Mouse (Mus musculus): ENCODE results near the gene Cyb5r3. TPM values are rescaled to one million over a fixed set of nuclear protein-coding genes. Genes with fewer than 3 reads are reported as not detected.

Cyb5r3 gene
- polyA plus RNA-seq, 1 experiment: 402 TPM

- Histone ChIP-seq H3K79me3 (ENCODE audit: low read depth) (no peaks in the 10 kb centered on the region), H3ac (ENCODE audit: control insufficient read depth, insufficient read length, low read depth) (no peak overlapping the region), H3K27me3 (ENCODE audit: control insufficient read depth, insufficient read depth, insufficient read length) (no peaks in the 10 kb centered on the region), H3K4me3 (ENCODE audit: insufficient read depth, poor library complexity, severe bottlenecking) (no peak overlapping the region), H3K36me3 (ENCODE audit: control insufficient read depth, insufficient read depth) (no peaks in the 10 kb centered on the region), H3K79me2 (ENCODE audit: control insufficient read depth, insufficient read depth) (no peaks in the 10 kb centered on the region)
- TF ChIP-seq FOSL1 (IDR thresholded peaks at IDR 0.05; ENCODE audit: insufficient read depth, low read length, poor library complexity, severe bottlenecking): no peak
- no peak for TF ChIP-seq CEBPB (IDR thresholded peaks at IDR 0.05; ENCODE audit: low read depth)
- TF ChIP-seq MYOG (IDR thresholded peaks at IDR 0.05; ENCODE audit: control insufficient read depth, extremely low read depth, insufficient read length): no peak
- no peak for TF ChIP-seq USF1 (IDR thresholded peaks at IDR 0.05; ENCODE audit: low read depth)
- TF ChIP-seq MYOD1 (IDR thresholded peaks at IDR 0.05; ENCODE audit: control insufficient read depth, insufficient read length, low read depth): no peak
- no peak for TF ChIP-seq CTCF (IDR thresholded peaks at IDR 0.05; ENCODE audit: control insufficient read depth, insufficient read depth, insufficient read length)
- no peak for TF ChIP-seq MAX (IDR thresholded peaks at IDR 0.05)
These were observed 10.0 kb upstream of the Cyb5r3 start for GRCm38 (mm10) chr15:83182351-83182750.

- Histone ChIP-seq H3K79me3 (ENCODE audit: low read depth) (no peaks in the 10 kb centered on the region), H3ac (ENCODE audit: control insufficient read depth, insufficient read length, low read depth) (no peak overlapping the region), H3K27me3 (ENCODE audit: control insufficient read depth, insufficient read depth, insufficient read length) (no peaks in the 10 kb centered on the region), H3K79me2 (ENCODE audit: control insufficient read depth, insufficient read depth) (no peaks in the 10 kb centered on the region), H3K36me3 (ENCODE audit: control insufficient read depth, insufficient read depth) (no peaks in the 10 kb centered on the region), H3K4me3 (ENCODE audit: insufficient read depth, poor library complexity, severe bottlenecking) (no peak overlapping the region)
- TF ChIP-seq CTCF (IDR thresholded peaks at IDR 0.05; ENCODE audit: control insufficient read depth, insufficient read depth, insufficient read length) (no peak), CEBPB (IDR thresholded peaks at IDR 0.05; ENCODE audit: low read depth) (peak; percentile 32)
These were observed 9.5 kb upstream of the Cyb5r3 start for GRCm38 (mm10) chr15:83181800-83182330.

- Histone ChIP-seq H3K79me2 (ENCODE audit: control insufficient read depth, insufficient read depth) (no peaks in the 10 kb centered on the region), H3K4me3 (ENCODE audit: insufficient read depth, poor library complexity, severe bottlenecking) (no peak overlapping the region), H3ac (ENCODE audit: control insufficient read depth, insufficient read length, low read depth) (no peak overlapping the region), H3K79me3 (ENCODE audit: low read depth) (no peaks in the 10 kb centered on the region), H3K27me3 (ENCODE audit: control insufficient read depth, insufficient read depth, insufficient read length) (no peaks in the 10 kb centered on the region), H3K36me3 (ENCODE audit: control insufficient read depth, insufficient read depth) (no peaks in the 10 kb centered on the region)
- TF ChIP-seq MYOD1 (IDR thresholded peaks at IDR 0.05; ENCODE audit: control insufficient read depth, insufficient read length, low read depth): no peak
- no peak for TF ChIP-seq MYOG (IDR thresholded peaks at IDR 0.05; ENCODE audit: control insufficient read depth, extremely low read depth, insufficient read length)
- TF ChIP-seq CTCF (IDR thresholded peaks at IDR 0.05; ENCODE audit: control insufficient read depth, insufficient read depth, insufficient read length): no peak
These were observed 7.6 kb upstream of the Cyb5r3 start for GRCm38 (mm10) chr15:83180004-83180403.

GRCm38 (mm10) chr15:83176653-83177052 is 4.3 kb upstream of the Cyb5r3 start:
- Histone ChIP-seq H3K4me3 (ENCODE audit: insufficient read depth, poor library complexity, severe bottlenecking) (no peak overlapping the region), H3ac (ENCODE audit: control insufficient read depth, insufficient read length, low read depth) (no peak overlapping the region), H3K79me2 (ENCODE audit: control insufficient read depth, insufficient read depth) (peaks cover 4% of the 10 kb centered on the region), H3K27me3 (ENCODE audit: control insufficient read depth, insufficient read depth, insufficient read length) (no peaks in the 10 kb centered on the region), H3K36me3 (ENCODE audit: control insufficient read depth, insufficient read depth) (no peaks in the 10 kb centered on the region), H3K79me3 (ENCODE audit: low read depth) (peaks cover under 1% of the 10 kb centered on the region)
- TF ChIP-seq FOSL1 (IDR thresholded peaks at IDR 0.05; ENCODE audit: insufficient read depth, low read length, poor library complexity, severe bottlenecking): no peak
- no peak for TF ChIP-seq CTCF (IDR thresholded peaks at IDR 0.05; ENCODE audit: control insufficient read depth, insufficient read depth, insufficient read length)
- TF ChIP-seq USF1 (IDR thresholded peaks at IDR 0.05; ENCODE audit: low read depth): no peak
- no peak for TF ChIP-seq MYOG (IDR thresholded peaks at IDR 0.05; ENCODE audit: control insufficient read depth, extremely low read depth, insufficient read length)
- TF ChIP-seq MAX (IDR thresholded peaks at IDR 0.05): no peak
- TF ChIP-seq MYOD1 (IDR thresholded peaks at IDR 0.05; ENCODE audit: control insufficient read depth, insufficient read length, low read depth): no peak
- TF ChIP-seq CEBPB (IDR thresholded peaks at IDR 0.05; ENCODE audit: low read depth): no peak

- Histone ChIP-seq H3K27me3 (ENCODE audit: control insufficient read depth, insufficient read depth, insufficient read length) (no peaks in the 10 kb centered on the region), H3ac (ENCODE audit: control insufficient read depth, insufficient read length, low read depth) (no peak overlapping the region), H3K79me3 (ENCODE audit: low read depth) (peaks cover 25% of the 10 kb centered on the region), H3K36me3 (ENCODE audit: control insufficient read depth, insufficient read depth) (no peaks in the 10 kb centered on the region), H3K4me3 (ENCODE audit: insufficient read depth, poor library complexity, severe bottlenecking) (no peak overlapping the region), H3K79me2 (ENCODE audit: control insufficient read depth, insufficient read depth) (peaks cover 28% of the 10 kb centered on the region)
- TF ChIP-seq MAX (IDR thresholded peaks at IDR 0.05): no peak
- no peak for TF ChIP-seq MYOG (IDR thresholded peaks at IDR 0.05; ENCODE audit: control insufficient read depth, extremely low read depth, insufficient read length)
- peak; percentile 82 for TF ChIP-seq CEBPB (IDR thresholded peaks at IDR 0.05; ENCODE audit: low read depth)
- TF ChIP-seq USF1 (IDR thresholded peaks at IDR 0.05; ENCODE audit: low read depth): peak; percentile 31
- TF ChIP-seq FOSL1 (IDR thresholded peaks at IDR 0.05; ENCODE audit: insufficient read depth, low read length, poor library complexity, severe bottlenecking): peak; percentile 54
- TF ChIP-seq MYOD1 (IDR thresholded peaks at IDR 0.05; ENCODE audit: control insufficient read depth, insufficient read length, low read depth): no peak
- TF ChIP-seq CTCF (IDR thresholded peaks at IDR 0.05; ENCODE audit: control insufficient read depth, insufficient read depth, insufficient read length): no peak
These were observed 1.8 kb upstream of the Cyb5r3 start for GRCm38 (mm10) chr15:83173914-83174884.

Measured in C2C12 (cell line).